8 mouse cellular contexts compared by ENCODE assay signal in genomic region chr10:116653511-116653945, GRCm38 (mm10).
DNase-seq lines count a peak whose midpoint lies in the region; ATAC-seq and TF ChIP-seq lines count a peak whose summit lies in the region.

No protein-coding gene starts in this region.

- DNase-seq in forebrain, embryonic 14.5 days (ENCODE audit: low spot score), result peak; percentile 80
- DNase-seq in forebrain, embryonic 10.5 days (ENCODE audit: extremely low spot score, low spot score), result no peak
- DNase-seq in c-Kit-positive CD71-positive TER-119-positive erythroid progenitor cells, embryonic 14.5 days (ENCODE audit: low spot score), result peak; percentile 2
- DNase-seq in hindbrain, postnatal 0 days (ENCODE audit: low spot score), result peak; percentile 71
- peak; percentile 17 for DNase-seq in naive thymus-derived CD4-positive, alpha-beta T cell, adult 2 months (ENCODE audit: low read depth)
- DNase-seq in liver, embryonic 11.5 days (ENCODE audit: low spot score), result no peak
- DNase-seq in embryo, embryonic 11 days, result no peak

- no peak overlapping the region for H3K4me2 ChIP-seq in forebrain, embryonic 14.5 days (ENCODE audit: low read length)
- H3K4me2 ChIP-seq in hindbrain, postnatal 0 days (ENCODE audit: low read depth, low read length), result no peak overlapping the region
- H3K4me2 ChIP-seq in kidney, embryonic 14.5 days (replicated peaks; ENCODE audit: low read depth, low read length), result no peak overlapping the region
- no peak overlapping the region for H3K4me2 ChIP-seq in liver, embryonic 11.5 days

- 0 out of 2 replicates have a peak overlapping the region, but pooled peaks have one; percentile 15 for H3K27ac ChIP-seq in forebrain, embryonic 14.5 days (ENCODE audit: low read depth, low read length)
- no peak overlapping the region for H3K27ac ChIP-seq in forebrain, embryonic 10.5 days
- H3K27ac ChIP-seq in hindbrain, postnatal 0 days, result peak overlapping the region; percentile 66
- H3K27ac ChIP-seq in kidney, embryonic 14.5 days (ENCODE audit: low read depth, low read length), result no peak overlapping the region
- H3K27ac ChIP-seq in liver, embryonic 11.5 days (ENCODE audit: low read depth, low read length), result no peak overlapping the region

- no peaks in the 10 kb centered on the region for H3K27me3 ChIP-seq in forebrain, embryonic 14.5 days (replicated peaks; ENCODE audit: control insufficient read depth, insufficient read depth, low read length)
- H3K27me3 ChIP-seq in forebrain, embryonic 10.5 days (ENCODE audit: poor library complexity, severe bottlenecking), result no peaks in the 10 kb centered on the region
- H3K27me3 ChIP-seq in hindbrain, postnatal 0 days (ENCODE audit: insufficient read depth, low read length), result no peaks in the 10 kb centered on the region
- H3K27me3 ChIP-seq in kidney, embryonic 14.5 days (ENCODE audit: control insufficient read depth, insufficient read depth, low read length), result no peaks in the 10 kb centered on the region
- H3K27me3 ChIP-seq in liver, embryonic 11.5 days (replicated peaks; ENCODE audit: control insufficient read depth, insufficient read depth, low read length), result no peaks in the 10 kb centered on the region

- peak; percentile 59 for TF ChIP-seq CTCF in hindbrain, postnatal 0 days (IDR thresholded peaks at IDR 0.05; ENCODE audit: low read depth)

- no peaks in the 10 kb centered on the region for H3K36me3 ChIP-seq in forebrain, embryonic 14.5 days (ENCODE audit: control insufficient read depth, insufficient read depth, low read length)
- no peaks in the 10 kb centered on the region for H3K36me3 ChIP-seq in forebrain, embryonic 10.5 days (replicated peaks)
- H3K36me3 ChIP-seq in hindbrain, postnatal 0 days (ENCODE audit: insufficient read depth, low read length), result no peaks in the 10 kb centered on the region
- no peaks in the 10 kb centered on the region for H3K36me3 ChIP-seq in kidney, embryonic 14.5 days (ENCODE audit: control insufficient read depth, insufficient read depth, low read length)
- H3K36me3 ChIP-seq in liver, embryonic 11.5 days (ENCODE audit: control insufficient read depth, insufficient read depth, low read length), result no peaks in the 10 kb centered on the region

- ATAC-seq in forebrain, embryonic 14.5 days, result peak; percentile 80
- ATAC-seq in hindbrain, postnatal 0 days, result peak; percentile 76; the same call in 1 of the 2 replicates
- ATAC-seq in kidney, embryonic 14.5 days (ENCODE audit: low FRiP score, low TSS enrichment), result no peak
- ATAC-seq in liver, embryonic 11.5 days (replicated peaks; ENCODE audit: low FRiP score), result no peak

- H3K4me3 ChIP-seq in forebrain, embryonic 14.5 days (ENCODE audit: low read depth, low read length), result no peak overlapping the region
- H3K4me3 ChIP-seq in forebrain, embryonic 10.5 days, result no peak overlapping the region
- no peak overlapping the region for H3K4me3 ChIP-seq in hindbrain, postnatal 0 days (ENCODE audit: low read length)
- no peak overlapping the region for H3K4me3 ChIP-seq in kidney, embryonic 14.5 days (ENCODE audit: low read length)
- no peak overlapping the region for H3K4me3 ChIP-seq in liver, embryonic 11.5 days (ENCODE audit: low read depth, low read length)

- 61% methylated on average over 12 of the region's 12 CpGs for WGBS in forebrain, embryonic 14.5 days
- WGBS in forebrain, embryonic 10.5 days, result 91% methylated on average over 12 of the region's 12 CpGs
- 63% methylated on average over 12 of the region's 12 CpGs for WGBS in hindbrain, postnatal 0 days
- WGBS in kidney, embryonic 14.5 days, result 94% methylated on average over 12 of the region's 12 CpGs
- WGBS in liver, embryonic 11.5 days, result 84% methylated on average over 12 of the region's 12 CpGs

- no peaks in the 10 kb centered on the region for H3K9me3 ChIP-seq in forebrain, embryonic 14.5 days (replicated peaks; ENCODE audit: control insufficient read depth, low read length)
- no peaks in the 10 kb centered on the region for H3K9me3 ChIP-seq in forebrain, embryonic 10.5 days
- no peaks in the 10 kb centered on the region for H3K9me3 ChIP-seq in hindbrain, postnatal 0 days (ENCODE audit: low read length)
- no peaks in the 10 kb centered on the region for H3K9me3 ChIP-seq in kidney, embryonic 14.5 days (ENCODE audit: control insufficient read depth, low read length)
- H3K9me3 ChIP-seq in liver, embryonic 11.5 days (ENCODE audit: control insufficient read depth, low read length), result no peaks in the 10 kb centered on the region

- no peaks in the 10 kb centered on the region for H3K4me1 ChIP-seq in forebrain, embryonic 14.5 days (ENCODE audit: control insufficient read depth, insufficient read depth, low read length)
- H3K4me1 ChIP-seq in forebrain, embryonic 10.5 days, result peaks cover 7% of the 10 kb centered on the region
- H3K4me1 ChIP-seq in hindbrain, postnatal 0 days (ENCODE audit: insufficient read depth, low read length), result no peaks in the 10 kb centered on the region
- no peaks in the 10 kb centered on the region for H3K4me1 ChIP-seq in kidney, embryonic 14.5 days (ENCODE audit: control insufficient read depth, insufficient read depth, low read length)
- no peaks in the 10 kb centered on the region for H3K4me1 ChIP-seq in liver, embryonic 11.5 days (replicated peaks; ENCODE audit: control insufficient read depth, insufficient read depth, low read length)

- no peak overlapping the region for H3K9ac ChIP-seq in forebrain, embryonic 14.5 days (ENCODE audit: low read length)
- no peak overlapping the region for H3K9ac ChIP-seq in hindbrain, postnatal 0 days (replicated peaks; ENCODE audit: low read length)
- no peak overlapping the region for H3K9ac ChIP-seq in kidney, embryonic 14.5 days (ENCODE audit: low read depth, low read length)
- no peak overlapping the region for H3K9ac ChIP-seq in liver, embryonic 11.5 days (ENCODE audit: low read depth, low read length)

Comparison
In these comparisons a context has a peak if more than half of its experiments do, and no peak if none do; other contexts are left out.
1. DNase-seq: peak in forebrain, embryonic 14.5 days (single experiment), c-Kit-positive CD71-positive TER-119-positive erythroid progenitor cells, embryonic 14.5 days (single experiment), hindbrain, postnatal 0 days (single experiment) and naive thymus-derived CD4-positive, alpha-beta T cell, adult 2 months (single experiment); none in forebrain, embryonic 10.5 days (single experiment), liver, embryonic 11.5 days (single experiment) and embryo, embryonic 11 days (single experiment).
2. H3K27ac ChIP-seq: peak in forebrain, embryonic 14.5 days (single experiment) and hindbrain, postnatal 0 days (single experiment); none in forebrain, embryonic 10.5 days (single experiment), kidney, embryonic 14.5 days (single experiment) and liver, embryonic 11.5 days (single experiment).
3. ATAC-seq: peak in forebrain, embryonic 14.5 days (single experiment) and hindbrain, postnatal 0 days (single experiment); none in kidney, embryonic 14.5 days (single experiment) and liver, embryonic 11.5 days (single experiment).